Mouse (Mus musculus) thymus, adult 2 months (tissue): Measurements from ENCODE around the gene Zdhhc8. TPM values are rescaled to one million over a fixed set of nuclear protein-coding genes. Genes with fewer than 3 reads are reported as not detected.

ENCODE experiments used
- DNase-seq: peaks from one replicate; pipeline ENCODE4 v3.0.0; 2021
- H3K27ac ChIP-seq: fragments of 200-500 bp; 2 replicates; pipeline ENCODE4 v1.5.1; 2012; ENCODE audit warnings: low read length, control low read depth; ENCODE audit not compliant: control insufficient read depth, insufficient read depth
- H3K27me3 ChIP-seq: fragments of 200-500 bp; 2 replicates; pipeline ENCODE4 v1.6.1; 2012; ENCODE audit warnings: mild to moderate bottlenecking, low read length, moderate library complexity, mixed read lengths; ENCODE audit not compliant: control insufficient read depth, insufficient read depth
- H3K36me3 ChIP-seq: fragments of 200-500 bp; 2 replicates; pipeline ENCODE4 v1.6.1; 2012; ENCODE audit warnings: mild to moderate bottlenecking, low read length, moderate library complexity; ENCODE audit not compliant: control insufficient read depth, insufficient read depth
- H3K4me1 ChIP-seq: fragments of 200-500 bp; replicated peaks from 2 replicates; pipeline ENCODE4 v1.6.1; 2012; ENCODE audit warnings: low read length; ENCODE audit not compliant: control insufficient read depth, insufficient read depth
- H3K4me3 ChIP-seq: fragments of 200-500 bp; 2 replicates; pipeline ENCODE4 v1.5.1; 2012; ENCODE audit warnings: mild to moderate bottlenecking, low read length, control low read depth, moderate library complexity; ENCODE audit not compliant: control insufficient read depth, insufficient read depth
- CTCF ChIP-seq: fragments of 200-500 bp; IDR thresholded peaks from 2 replicates; pipeline ENCODE4 v1.5.1; 2012; ENCODE audit warnings: mild to moderate bottlenecking, control low read depth, low read length, moderate library complexity, borderline replicate concordance; ENCODE audit not compliant: control insufficient read depth, poor library complexity, insufficient read depth; ENCODE audit errors: extremely low read depth
- POLR2A ChIP-seq: fragments of 200-500 bp; IDR thresholded peaks from 2 replicates; pipeline ENCODE4 v1.6.1; 2012; ENCODE audit warnings: mild to moderate bottlenecking, low read length, control low read depth, moderate library complexity; ENCODE audit not compliant: control insufficient read depth, poor library complexity, insufficient read depth; ENCODE audit errors: extremely low read depth
- WGBS: fragments of 180-500 bp; shearing (Covaris S2); methylation state at CpG from one replicate; pipeline ENCODE4 v1.1.7; 2018; 5-methylcytosine and 5-hydroxymethylcytosine counted together
- polyA plus RNA-seq: library from polyadenylated mRNA; depleted of rRNA; stranded (reverse); fragments of >200 nt; gene quantifications from 2 replicates; pipeline ENCODE4 v1.2.3, GENCODE M21; 2012; rRNA removed

Gene Zdhhc8
- polyA plus RNA-seq, 1 experiment, result 316 TPM

- WGBS, result 92% methylated on average over 11 of the region's 11 CpGs
- TF ChIP-seq POLR2A (no peak), CTCF (no peak)
- Histone ChIP-seq H3K4me3 (no peak overlapping the region), H3K4me1 (no peaks in the 10 kb centered on the region), H3K36me3 (no peaks in the 10 kb centered on the region), H3K27ac (no peak overlapping the region), H3K27me3 (no peaks in the 10 kb centered on the region)
- DNase-seq, result no peak
These were observed 61.1 kb downstream of the Zdhhc8 start for GRCm38 (mm10) chr16:18173788-18174187.

GRCm38 (mm10) chr16:18173231-18173630 is 61.7 kb downstream of the Zdhhc8 start:
- Histone ChIP-seq H3K27ac (no peak overlapping the region), H3K27me3 (no peaks in the 10 kb centered on the region), H3K4me1 (no peaks in the 10 kb centered on the region), H3K36me3 (no peaks in the 10 kb centered on the region), H3K4me3 (no peak overlapping the region)
- 86% methylated on average over 9 of the region's 9 CpGs for WGBS
- no peak for DNase-seq
- TF ChIP-seq POLR2A, result no peak
- TF ChIP-seq CTCF, result no peak

- TF ChIP-seq CTCF (peak; percentile 77; the same call in 1 of the 2 replicates), POLR2A (no peak)
- Histone ChIP-seq H3K27ac (no peak overlapping the region), H3K36me3 (no peaks in the 10 kb centered on the region), H3K4me3 (no peak overlapping the region), H3K4me1 (no peaks in the 10 kb centered on the region), H3K27me3 (no peaks in the 10 kb centered on the region)
- WGBS, result 11% methylated on average over 7 of the region's 7 CpGs
- DNase-seq, result peak; percentile 86
These were observed 62.6 kb downstream of the Zdhhc8 start for GRCm38 (mm10) chr16:18172266-18172855.

Other genes starting within 250 kb of the Zdhhc8 start
- gene Dgcr6, start 182.3 kb downstream of the Zdhhc8 start, polyA plus RNA-seq, result 110 and 117 TPM in 2 replicates
- 74.1 and 84.2 TPM in 2 replicates for gene Prodh, start 144.9 kb downstream of the Zdhhc8 start, polyA plus RNA-seq
- 5.7 and 6.6 TPM in 2 replicates for gene Rtn4r, start 107.5 kb downstream of the Zdhhc8 start, polyA plus RNA-seq
- gene Ccdc188, start 17.3 kb downstream of the Zdhhc8 start, polyA plus RNA-seq, result 0.08 TPM in 2 replicates
- 96.3 and 98.4 TPM in 2 replicates for gene Trmt2a, start 13.5 kb upstream of the Zdhhc8 start, polyA plus RNA-seq
- gene Ranbp1, start 13.6 kb upstream of the Zdhhc8 start, polyA plus RNA-seq, result 81.8 and 116 TPM in 2 replicates
- gene Gm49776, start 23.2 kb upstream of the Zdhhc8 start, polyA plus RNA-seq, result not detected in 2 replicates
- gene Dgcr8, start 54.1 kb upstream of the Zdhhc8 start, polyA plus RNA-seq, result 70.0 and 79.3 TPM in 2 replicates
- 53.7 and 67.3 TPM in 2 replicates for gene Tango2, start 113.0 kb upstream of the Zdhhc8 start, polyA plus RNA-seq
- gene Arvcf, start 113.0 kb upstream of the Zdhhc8 start, polyA plus RNA-seq, result 52.3 and 56.0 TPM in 2 replicates
- 10.6 and 10.7 TPM in 2 replicates for gene Txnrd2, start 191.2 kb upstream of the Zdhhc8 start, polyA plus RNA-seq
- 104 and 108 TPM in 2 replicates for gene Comt, start 191.7 kb upstream of the Zdhhc8 start, polyA plus RNA-seq